Mouse (Mus musculus) neutrophil, adult 5-6 weeks (primary cell): Measurements from ENCODE around the gene Retnla. TPM values are rescaled to one million over a fixed set of nuclear protein-coding genes. Genes with fewer than 3 reads are reported as not detected.

Experiments
- ATAC-seq: fragments of 151-379, 151-347 bp; 2 replicates; pipeline ENCODE4 v1.8.0; 2017; ENCODE audit warnings: mild to moderate bottlenecking, moderate TSS enrichment; ENCODE audit not compliant: insufficient number of reproducible peaks, poor library complexity, low FRiP score, severe bottlenecking; ENCODE audit errors: extremely low read depth
- total RNA-seq: library from RNA; stranded (forward); fragments of 200-1000 nt; gene quantifications from 2 replicates; pipeline ENCODE4 v1.2.3, GENCODE M21; 2017

The Retnla gene
- total RNA-seq, 1 experiment from 2014 or later = not detected

- peak; percentile 73; the same call in 1 of the 2 replicates for ATAC-seq
These were observed 29.4 kb downstream of the Retnla start for GRCm38 (mm10) chr16:48871754-48872153.

- no peak for ATAC-seq
These were observed 30.0 kb downstream of the Retnla start, which contains the start of gene Retnlg for GRCm38 (mm10) chr16:48872321-48872720. Gene Retnlg (plus strand): TSS chr16:48872621.

GRCm38 (mm10) chr16:48890733-48891132, 48.4 kb downstream of the Retnla start:
- ATAC-seq = no peak

Other genes with a start within 250 kb of the Retnla start
- 6.5 and 9.4 TPM in 2 replicates for gene Trat1, start 70.5 kb upstream of the Retnla start, total RNA-seq
- 0.93 TPM in 1 of 2 replicates, not detected in the other for gene Retnlb, start 25.7 kb upstream of the Retnla start, total RNA-seq
- 1,046 and 1,151 TPM in 2 replicates for gene Retnlg, start 30.1 kb downstream of the Retnla start, total RNA-seq
- gene Dzip3, start 151.6 kb downstream of the Retnla start, total RNA-seq = 13.6 and 16.6 TPM in 2 replicates
- gene Cip2a, start 151.6 kb downstream of the Retnla start, total RNA-seq = 2.2 and 6.3 TPM in 2 replicates
- not detected in 2 replicates for gene Myh15, start 214.9 kb downstream of the Retnla start, total RNA-seq